Mouse (Mus musculus): ENCODE data around the gene Cep44. TPM values are rescaled to one million over a fixed set of nuclear protein-coding genes. Genes with fewer than 3 reads are reported as not detected.
A peak's percentile ranks its signal among the peaks of the same experiment; 100 is the strongest.

The Cep44 gene
- polyA plus RNA-seq (2012; ENCODE audit: insufficient read depth, insufficient read length, missing spikeins): 20.4 and 25.2 TPM in 2 replicates

DNA sequence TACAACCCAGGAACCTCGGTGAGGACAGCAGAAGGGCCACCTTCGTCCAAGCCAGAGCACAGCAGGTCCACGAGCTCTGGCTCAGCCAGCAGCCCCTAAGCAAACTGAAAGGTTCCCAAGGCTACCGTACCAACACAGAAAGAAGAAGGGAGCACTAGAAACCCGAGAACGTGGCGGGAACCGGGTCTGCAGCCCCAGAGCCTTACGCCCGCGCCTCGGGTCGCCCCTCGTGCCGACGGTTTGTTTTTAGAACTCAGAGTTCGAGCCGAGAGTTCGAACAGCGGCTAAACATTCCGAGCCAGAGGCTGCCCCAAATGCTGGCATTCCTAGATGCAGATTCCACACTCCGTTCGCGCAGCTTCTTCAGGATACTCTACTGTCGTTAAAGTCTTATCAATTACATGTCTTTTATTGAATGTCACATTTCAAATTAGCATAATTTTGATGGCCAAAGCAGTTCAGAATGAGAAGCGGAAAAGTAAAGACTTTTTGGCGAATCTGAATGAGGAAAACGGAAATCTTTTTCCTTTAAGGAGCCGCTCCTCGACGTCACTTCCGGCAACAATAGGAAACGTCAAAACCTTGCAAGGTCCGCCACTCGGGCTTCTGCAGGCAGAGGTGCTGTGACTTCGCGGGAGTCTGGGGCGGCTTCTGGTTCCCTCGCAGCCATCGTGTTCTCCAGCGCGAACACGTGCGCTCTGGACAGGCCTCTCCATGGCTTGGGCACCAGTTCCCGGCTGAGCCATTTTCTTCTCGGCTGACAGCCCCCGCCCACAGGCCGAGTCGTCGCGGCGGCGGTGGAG lies at the start of gene Cep44, which contains the start of gene Fbxo8:
Gene Cep44, minus strand, starts transcription at position 490 of the 803 bp plus-strand sequence.
Gene Fbxo8, plus strand, starts transcription at position 533 of the 803 bp plus-strand sequence.
- Histone ChIP-seq H3K27ac (ENCODE audit: insufficient read depth, low read depth, low read length) (peak within 1 kb of the TSS; percentile 59), H3K4me3 (ENCODE audit: insufficient read depth, low read length) (peak within 1 kb of the TSS; percentile 69), H3K4me1 (ENCODE audit: control insufficient read depth, insufficient read depth, low read length) (peaks cover 15% of the 10 kb centered on the region)
- TF ChIP-seq POLR2A (IDR thresholded peaks at IDR 0.05; ENCODE audit: borderline replicate concordance, low read depth, low read length) (peak; percentile 30; the same call in 1 of the 2 replicates), CTCF (IDR thresholded peaks at IDR 0.05; ENCODE audit: low read depth, low read length) (no peak)

DNA sequence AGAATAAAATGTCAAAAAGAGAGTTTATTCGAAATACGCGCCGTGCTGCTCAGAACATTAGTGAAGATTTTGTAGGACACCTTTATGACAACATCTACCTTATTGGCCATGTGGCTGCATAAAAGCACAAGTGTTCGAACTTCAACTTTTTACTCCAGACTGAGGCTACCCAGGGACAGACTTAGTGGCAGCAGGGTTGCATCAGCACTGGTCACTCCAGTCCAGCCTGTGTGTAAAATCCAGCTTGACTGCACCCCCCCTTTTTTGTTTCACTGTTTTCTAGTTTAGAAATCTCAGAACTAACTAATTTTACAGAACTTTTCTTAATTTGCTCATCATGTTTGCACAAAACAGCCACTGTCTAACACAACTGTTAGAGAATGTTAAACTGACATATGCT lies 40.7 kb upstream of the Cep44 start:
- peaks cover 8% of the 10 kb centered on the region for H3K4me1 ChIP-seq (ENCODE audit: control insufficient read depth, insufficient read depth, low read length)
- no peak overlapping the region for H3K4me3 ChIP-seq (ENCODE audit: insufficient read depth, low read length)
- H3K27ac ChIP-seq (ENCODE audit: insufficient read depth, low read depth, low read length): no peak overlapping the region
- TF ChIP-seq POLR2A (IDR thresholded peaks at IDR 0.05; ENCODE audit: borderline replicate concordance, low read depth, low read length): no peak
- TF ChIP-seq CTCF (IDR thresholded peaks at IDR 0.05; ENCODE audit: low read depth, low read length): no peak

DNA sequence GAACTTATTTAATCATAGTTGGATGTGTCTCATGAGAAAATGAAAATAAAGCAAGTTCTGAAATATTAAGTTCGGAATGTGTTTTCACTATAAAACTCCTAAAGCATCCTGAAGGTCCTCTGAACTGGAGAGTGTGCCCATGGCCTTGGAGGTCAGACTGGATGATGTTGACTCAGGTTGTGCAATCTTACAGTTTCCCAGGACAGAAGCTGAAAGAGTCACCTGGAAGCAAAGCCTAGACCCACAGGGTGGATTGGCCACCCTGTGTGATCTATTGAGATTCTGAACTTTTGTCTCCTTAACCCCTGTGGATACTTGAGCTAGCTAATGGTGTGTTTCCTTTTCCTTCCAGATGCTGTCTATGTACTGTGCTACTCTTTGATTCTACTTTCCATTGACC lies 40.2 kb upstream of the Cep44 start:
- Histone ChIP-seq H3K4me3 (ENCODE audit: insufficient read depth, low read length) (no peak overlapping the region), H3K4me1 (ENCODE audit: control insufficient read depth, insufficient read depth, low read length) (peaks cover 10% of the 10 kb centered on the region), H3K27ac (ENCODE audit: insufficient read depth, low read depth, low read length) (no peak overlapping the region)
- TF ChIP-seq POLR2A (IDR thresholded peaks at IDR 0.05; ENCODE audit: borderline replicate concordance, low read depth, low read length) (no peak), CTCF (IDR thresholded peaks at IDR 0.05; ENCODE audit: low read depth, low read length) (no peak)

DNA sequence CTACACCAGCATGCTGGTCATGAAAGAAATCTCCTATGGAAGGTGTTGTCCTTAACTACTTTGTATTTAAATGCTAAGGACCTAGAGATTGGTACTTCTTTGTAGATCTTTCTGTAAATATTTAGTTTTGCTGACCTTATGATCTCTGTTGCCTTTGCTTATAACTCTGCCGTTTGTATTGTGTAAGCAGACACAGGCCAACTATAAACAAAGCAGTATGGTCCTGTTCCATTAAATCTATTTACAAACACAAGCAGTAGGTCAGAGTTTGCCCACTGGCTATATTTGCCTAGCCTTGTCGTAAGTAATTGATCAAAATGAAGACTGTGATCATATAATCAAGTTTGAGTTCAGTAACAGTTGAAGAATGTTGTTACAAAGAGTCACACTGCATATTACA lies 38.2 kb upstream of the Cep44 start:
- H3K27ac ChIP-seq (ENCODE audit: insufficient read depth, low read depth, low read length): no peak overlapping the region
- H3K4me3 ChIP-seq (ENCODE audit: insufficient read depth, low read length): no peak overlapping the region
- H3K4me1 ChIP-seq (ENCODE audit: control insufficient read depth, insufficient read depth, low read length): peaks cover 12% of the 10 kb centered on the region
- TF ChIP-seq CTCF (IDR thresholded peaks at IDR 0.05; ENCODE audit: low read depth, low read length) (no peak), POLR2A (IDR thresholded peaks at IDR 0.05; ENCODE audit: borderline replicate concordance, low read depth, low read length) (no peak)

DNA sequence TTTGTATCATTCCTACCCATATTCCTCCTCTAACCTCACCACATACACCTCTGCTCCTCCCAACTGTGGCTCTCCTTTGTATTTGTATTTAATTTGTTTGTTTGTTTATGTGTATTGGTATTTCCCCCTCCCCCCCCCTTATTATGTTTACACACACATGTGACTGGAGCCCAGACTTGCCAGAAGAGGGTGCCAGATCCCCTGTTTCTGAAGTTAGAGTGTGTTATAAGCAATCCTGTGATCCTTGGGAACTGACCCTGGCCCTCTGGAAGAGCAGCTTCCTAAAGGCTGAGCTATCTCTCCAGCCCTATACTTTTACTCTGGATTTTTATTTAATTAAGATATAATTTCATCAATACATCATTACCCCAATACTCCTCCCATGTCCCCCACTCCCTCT lies 32.0 kb upstream of the Cep44 start:
- Histone ChIP-seq H3K4me3 (ENCODE audit: insufficient read depth, low read length) (no peak overlapping the region), H3K27ac (ENCODE audit: insufficient read depth, low read depth, low read length) (no peak overlapping the region), H3K4me1 (ENCODE audit: control insufficient read depth, insufficient read depth, low read length) (peaks cover 12% of the 10 kb centered on the region)
- TF ChIP-seq CTCF (IDR thresholded peaks at IDR 0.05; ENCODE audit: low read depth, low read length): no peak

DNA sequence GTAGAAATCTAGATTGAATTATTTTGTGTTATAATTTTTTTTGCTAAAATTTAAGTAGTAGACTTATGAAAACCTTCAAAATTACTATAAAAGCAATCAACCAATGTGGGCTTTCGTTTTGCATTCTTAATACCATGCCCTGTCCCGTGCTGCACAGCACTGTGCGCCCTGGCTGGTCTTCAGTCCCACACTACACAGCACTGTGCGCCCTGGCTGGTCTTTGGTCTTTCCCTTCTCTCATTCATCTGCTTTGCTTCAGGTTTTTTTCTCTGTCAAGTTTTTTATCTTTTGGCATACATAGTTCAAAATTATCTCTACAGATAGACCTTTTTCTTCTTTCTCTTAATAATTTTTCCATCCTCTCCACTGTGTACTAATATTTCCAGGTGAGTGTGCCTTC lies 30.1 kb upstream of the Cep44 start:
- no peak for TF ChIP-seq CTCF (IDR thresholded peaks at IDR 0.05; ENCODE audit: low read depth, low read length)
- TF ChIP-seq POLR2A (IDR thresholded peaks at IDR 0.05; ENCODE audit: borderline replicate concordance, low read depth, low read length): no peak

DNA sequence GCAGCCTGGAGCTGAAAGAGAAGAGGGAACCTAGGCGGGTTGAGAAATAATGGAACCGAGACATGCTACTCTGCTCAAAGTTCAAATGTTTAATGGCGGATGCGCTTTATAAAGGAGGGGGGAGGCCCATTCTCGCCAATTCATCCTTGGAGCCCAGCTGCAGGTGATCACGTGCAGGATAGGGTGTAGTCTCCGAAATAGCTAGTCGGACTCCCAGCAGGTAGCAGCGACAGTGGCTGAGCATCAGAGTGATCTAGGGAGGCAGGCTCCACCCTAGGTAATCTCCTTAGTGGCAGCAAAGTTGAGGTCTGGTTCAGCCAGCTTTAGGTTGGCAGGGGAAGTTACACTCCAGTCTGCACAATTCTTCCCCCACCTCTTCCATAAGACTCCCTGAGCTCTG lies 16.0 kb upstream of the Cep44 start:
- H3K4me1 ChIP-seq (ENCODE audit: control insufficient read depth, insufficient read depth, low read length): peaks cover 2% of the 10 kb centered on the region; the same call in 1 of the 2 replicates
- no peak overlapping the region for H3K27ac ChIP-seq (ENCODE audit: insufficient read depth, low read depth, low read length)
- TF ChIP-seq POLR2A (IDR thresholded peaks at IDR 0.05; ENCODE audit: borderline replicate concordance, low read depth, low read length): no peak
- no peak for TF ChIP-seq CTCF (IDR thresholded peaks at IDR 0.05; ENCODE audit: low read depth, low read length)
- H3K4me3 ChIP-seq (ENCODE audit: insufficient read depth, low read length): no peak overlapping the region

More for the DNA sequence above, 30.1 kb upstream of the Cep44 start:
- H3K4me1 ChIP-seq (ENCODE audit: control insufficient read depth, insufficient read depth, low read length): peaks cover 6% of the 10 kb centered on the region
- H3K27ac ChIP-seq (ENCODE audit: insufficient read depth, low read depth, low read length): no peak overlapping the region
- H3K4me3 ChIP-seq (ENCODE audit: insufficient read depth, low read length): no peak overlapping the region

DNA sequence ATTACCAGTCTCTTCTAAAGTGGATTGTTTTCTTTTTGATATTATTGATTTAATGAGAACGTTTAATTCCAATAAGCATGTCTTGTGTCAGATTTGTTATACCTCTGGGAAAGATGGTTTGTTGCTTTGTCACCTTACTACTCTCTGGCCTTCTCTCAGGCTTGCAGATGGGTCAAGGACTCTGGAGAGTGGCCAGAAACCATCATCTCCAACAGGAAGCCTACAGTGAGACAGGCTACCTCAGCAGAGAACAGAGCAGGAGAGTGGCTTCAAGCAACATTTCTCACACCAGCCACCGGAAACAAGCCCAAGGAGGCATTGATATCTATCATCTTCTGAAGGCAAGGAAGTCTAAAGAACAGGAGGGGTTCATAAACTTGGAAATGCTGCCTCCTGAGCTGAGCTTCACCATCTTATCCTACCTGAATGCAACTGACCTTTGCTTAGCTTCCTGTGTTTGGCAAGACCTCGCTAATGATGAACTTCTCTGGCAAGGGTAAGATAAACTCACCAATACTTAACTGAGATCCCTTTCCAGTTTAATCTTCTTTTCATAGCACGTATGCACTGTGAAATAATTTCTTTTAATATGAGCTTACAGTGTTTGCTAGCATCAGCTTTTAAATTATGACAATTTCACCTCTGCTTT lies 13.7 kb upstream of the Cep44 start:
- H3K4me3 ChIP-seq (ENCODE audit: insufficient read depth, low read length): no peak overlapping the region
- no peak overlapping the region for H3K27ac ChIP-seq (ENCODE audit: insufficient read depth, low read depth, low read length)
- H3K4me1 ChIP-seq (ENCODE audit: control insufficient read depth, insufficient read depth, low read length): peaks cover 2% of the 10 kb centered on the region; the same call in 1 of the 2 replicates
- no peak for TF ChIP-seq POLR2A (IDR thresholded peaks at IDR 0.05; ENCODE audit: borderline replicate concordance, low read depth, low read length)
- TF ChIP-seq CTCF (IDR thresholded peaks at IDR 0.05; ENCODE audit: low read depth, low read length): no peak

DNA sequence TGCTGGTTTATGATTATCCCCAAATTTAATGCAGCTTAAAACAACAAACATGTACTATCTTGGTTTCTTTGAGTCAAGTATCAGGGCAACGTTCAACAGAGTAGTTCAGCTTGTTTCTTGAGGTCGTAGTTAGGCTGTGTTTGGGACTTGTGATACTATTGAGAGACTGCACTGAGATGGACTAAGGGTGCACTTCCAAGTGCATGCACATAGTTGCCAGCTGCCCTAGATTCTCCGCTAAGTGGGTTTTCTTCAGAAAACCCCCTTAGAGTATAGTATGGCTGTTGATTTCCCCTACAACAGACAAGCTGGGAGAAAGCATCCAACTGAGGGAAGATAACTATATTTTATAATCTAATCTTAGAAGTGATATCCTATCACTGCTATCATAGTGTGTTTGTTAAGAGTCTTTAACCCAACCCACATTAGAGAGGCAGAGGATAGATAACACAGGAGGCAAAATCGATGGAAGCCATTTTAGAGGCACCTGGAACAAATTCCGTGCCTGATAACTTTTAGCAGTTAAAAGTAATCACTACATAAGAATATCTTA lies 1.8 kb upstream of the Cep44 start:
- Histone ChIP-seq H3K4me1 (ENCODE audit: control insufficient read depth, insufficient read depth, low read length) (peaks cover 17% of the 10 kb centered on the region), H3K4me3 (ENCODE audit: insufficient read depth, low read length) (peak overlapping the region; percentile 44), H3K27ac (ENCODE audit: insufficient read depth, low read depth, low read length) (no peak overlapping the region)
- TF ChIP-seq POLR2A (IDR thresholded peaks at IDR 0.05; ENCODE audit: borderline replicate concordance, low read depth, low read length): no peak
- TF ChIP-seq CTCF (IDR thresholded peaks at IDR 0.05; ENCODE audit: low read depth, low read length): no peak

DNA sequence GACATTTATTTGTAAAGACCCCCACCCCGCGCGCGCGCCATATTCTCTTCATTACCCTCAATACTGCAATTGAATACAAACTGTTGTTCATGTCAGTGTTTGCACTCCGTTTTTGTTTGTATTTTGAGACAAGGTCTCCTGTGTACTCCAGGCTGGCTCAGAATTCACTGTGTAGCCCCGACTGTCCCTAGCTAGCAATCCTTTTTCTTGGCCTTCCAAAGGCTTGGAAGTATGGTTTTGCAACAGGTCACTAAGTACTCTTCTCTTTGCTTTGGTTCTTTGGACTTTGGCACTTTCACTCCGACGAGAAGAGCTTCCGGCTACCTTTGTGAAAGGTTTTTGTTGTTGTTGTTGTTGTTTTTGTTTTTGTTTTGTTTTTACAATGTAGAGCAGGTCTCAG lies 1.2 kb upstream of the Cep44 start:
- TF ChIP-seq POLR2A (IDR thresholded peaks at IDR 0.05; ENCODE audit: borderline replicate concordance, low read depth, low read length) (no peak), CTCF (IDR thresholded peaks at IDR 0.05; ENCODE audit: low read depth, low read length) (no peak)
- Histone ChIP-seq H3K27ac (ENCODE audit: insufficient read depth, low read depth, low read length) (peak overlapping the region; percentile 59; the same call in 1 of the 2 replicates), H3K4me1 (ENCODE audit: control insufficient read depth, insufficient read depth, low read length) (peaks cover 19% of the 10 kb centered on the region), H3K4me3 (ENCODE audit: insufficient read depth, low read length) (peak overlapping the region; percentile 69)
